Mouse (Mus musculus) activated CD4-positive, CD25-positive, alpha-beta regulatory T cell (primary cell): ENCODE measurements around the gene Hoxa3. TPM values are rescaled to one million over a fixed set of nuclear protein-coding genes. Genes with fewer than 3 reads are reported as not detected.

Experiments
- polyA plus RNA-seq, 2 experiments: library from polyadenylated mRNA; unstranded; fragments of 100-300 nt; shearing (Covaris generic); gene quantifications; one replicate each; pipeline ENCODE4 v1.2.1; 2017

Gene Hoxa3
- polyA plus RNA-seq, 2 experiments from 2014 or later = not detected

Other genes starting within 250 kb of the Hoxa3 start
- 10 to 100 TPM; 25.3 to 34.2 TPM for gene Skap2, start 200.8 kb downstream of the Hoxa3 start, polyA plus RNA-seq
- not detected for gene Hoxa1, start 55.0 kb downstream of the Hoxa3 start, polyA plus RNA-seq
- gene Hoxa2, start 48.5 kb downstream of the Hoxa3 start, polyA plus RNA-seq = not detected
- not detected for gene 5730596B20Rik, start 35.8 kb downstream of the Hoxa3 start, polyA plus RNA-seq
- not detected for gene Hoxa4, start 21.6 kb downstream of the Hoxa3 start, polyA plus RNA-seq
- gene Hoxa5, start 8.7 kb downstream of the Hoxa3 start, polyA plus RNA-seq = under 1 TPM; 0.08 to 0.18 TPM
- gene Hoxa6, start 4.6 kb downstream of the Hoxa3 start, polyA plus RNA-seq = under 1 TPM in 1 of 2 experiments, not detected in 1; 0.27 TPM
- not detected for gene Gm28308, start within 50 bp of the Hoxa3 start, polyA plus RNA-seq
- gene Hoxa7, start 8.5 kb upstream of the Hoxa3 start, polyA plus RNA-seq = not detected
- gene Hoxa9, start 17.8 kb upstream of the Hoxa3 start, polyA plus RNA-seq = 1 to 10 TPM in 1 of 2 experiments, not detected in 1; 1.4 TPM
- under 1 TPM in 1 of 2 experiments, not detected in 1; 0.26 TPM for gene Hoxa10, start 27.5 kb upstream of the Hoxa3 start, polyA plus RNA-seq
- gene Hoxa11, start 32.5 kb upstream of the Hoxa3 start, polyA plus RNA-seq = not detected
- gene Hoxa13, start 47.5 kb upstream of the Hoxa3 start, polyA plus RNA-seq = not detected
- not detected for gene Evx1, start 100.2 kb upstream of the Hoxa3 start, polyA plus RNA-seq